Mouse (Mus musculus) neural tube, postnatal 0 days (tissue): ENCODE data around the gene Ankrd24. TPM values are rescaled to one million over a fixed set of nuclear protein-coding genes. Genes with fewer than 3 reads are reported as not detected.

Experiments
- polyA plus RNA-seq: library from polyadenylated mRNA; unstranded; fragments of >200 nt; fragmentation: Nextera tagmentation; extraction: Ambion mirVana; gene quantifications from 2 replicates; pipeline ENCODE4 v1.2.1, GENCODE M21; 2015

Gene Ankrd24
- polyA plus RNA-seq: 18.2 and 24.2 TPM in 2 replicates

DNA sequence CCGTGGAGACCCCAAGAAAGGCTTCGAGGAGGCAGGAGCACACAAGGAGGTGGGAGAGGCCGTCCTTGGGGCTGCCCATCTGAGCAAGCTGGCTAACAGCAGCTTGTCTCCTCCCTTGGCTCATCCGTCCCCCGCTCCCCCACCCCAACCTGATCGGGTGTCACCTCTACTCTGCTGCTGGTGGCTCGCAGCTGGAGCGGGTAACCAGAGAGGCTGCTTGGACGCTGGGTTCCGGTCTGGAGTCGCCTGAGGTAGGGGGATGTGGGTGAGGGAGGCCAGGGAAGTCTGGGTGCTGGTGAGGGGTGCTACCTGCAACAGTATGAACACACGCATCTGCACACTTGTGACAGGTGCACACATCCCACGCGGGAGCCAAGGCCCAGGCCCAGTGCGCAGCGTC is at the start of gene Ankrd24:
Gene Ankrd24 (plus strand): TSS at position 151 of the 400 bp plus-strand sequence.

DNA sequence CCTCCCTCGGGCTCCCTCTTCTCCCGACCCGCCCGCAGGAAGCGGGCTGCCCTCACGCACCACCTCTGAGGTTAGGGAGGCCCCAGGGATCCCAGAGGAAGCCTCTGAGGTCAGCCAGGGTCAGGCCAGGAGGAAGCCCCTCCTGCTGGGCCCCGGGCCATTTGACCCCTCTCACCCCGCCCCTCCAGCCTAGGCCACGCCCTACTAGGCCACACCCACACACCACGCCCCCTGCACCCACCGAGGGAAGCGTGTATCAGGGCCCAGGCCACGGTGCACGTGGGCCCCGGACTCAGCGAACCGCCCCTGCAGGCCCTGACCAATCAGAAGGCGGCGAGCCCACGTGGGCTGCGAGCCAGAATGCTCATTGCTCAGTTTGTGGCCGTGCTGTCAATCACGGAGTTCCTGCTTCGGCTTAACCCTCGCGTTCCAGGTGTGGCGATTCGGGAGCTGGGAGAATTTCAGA is 27.6 kb upstream of the Ankrd24 start, which contains the start of gene Tle6:
Gene Tle6 (minus strand): TSS at position 336 of the 466 bp plus-strand sequence.

DNA sequence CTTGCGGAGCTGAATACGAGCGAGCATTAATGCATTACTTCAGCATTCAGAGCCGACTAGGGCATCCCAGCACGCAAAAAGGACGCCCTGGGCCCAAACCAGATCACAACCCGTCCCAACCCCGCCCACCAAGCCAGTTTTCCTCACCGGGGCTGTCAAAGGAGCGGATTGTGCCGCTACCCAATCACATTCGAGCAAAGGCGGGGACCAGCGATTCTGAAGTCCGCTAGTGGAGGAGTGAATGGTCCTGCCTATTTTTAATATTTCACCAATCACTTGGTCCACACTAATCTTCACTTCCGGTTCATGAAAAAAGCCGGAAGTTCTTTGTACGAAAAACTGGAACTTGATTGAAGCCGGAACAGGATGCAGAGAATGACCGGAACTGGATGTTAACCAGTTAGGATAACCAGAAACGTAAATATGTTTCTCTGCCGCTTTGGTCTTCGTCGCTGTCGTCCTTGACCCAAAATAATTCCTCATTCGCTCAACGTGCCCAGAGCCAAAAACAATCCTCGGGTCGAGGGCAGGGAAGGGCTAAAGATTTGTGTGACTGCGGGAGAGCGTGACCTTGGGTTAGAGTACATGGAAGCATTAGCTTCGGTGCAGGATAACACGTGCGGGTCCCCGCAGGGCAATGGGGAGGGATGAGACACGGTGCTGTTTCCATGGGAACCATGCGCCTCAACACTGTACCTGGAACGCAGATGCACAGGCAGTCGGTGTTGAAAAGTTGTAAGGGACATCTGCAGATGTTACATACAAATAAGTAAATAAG is 22.2 kb upstream of the Ankrd24 start, which contains the start of gene BC025920:
Gene BC025920 (plus strand): TSS at position 297 of the 778 bp plus-strand sequence.

DNA sequence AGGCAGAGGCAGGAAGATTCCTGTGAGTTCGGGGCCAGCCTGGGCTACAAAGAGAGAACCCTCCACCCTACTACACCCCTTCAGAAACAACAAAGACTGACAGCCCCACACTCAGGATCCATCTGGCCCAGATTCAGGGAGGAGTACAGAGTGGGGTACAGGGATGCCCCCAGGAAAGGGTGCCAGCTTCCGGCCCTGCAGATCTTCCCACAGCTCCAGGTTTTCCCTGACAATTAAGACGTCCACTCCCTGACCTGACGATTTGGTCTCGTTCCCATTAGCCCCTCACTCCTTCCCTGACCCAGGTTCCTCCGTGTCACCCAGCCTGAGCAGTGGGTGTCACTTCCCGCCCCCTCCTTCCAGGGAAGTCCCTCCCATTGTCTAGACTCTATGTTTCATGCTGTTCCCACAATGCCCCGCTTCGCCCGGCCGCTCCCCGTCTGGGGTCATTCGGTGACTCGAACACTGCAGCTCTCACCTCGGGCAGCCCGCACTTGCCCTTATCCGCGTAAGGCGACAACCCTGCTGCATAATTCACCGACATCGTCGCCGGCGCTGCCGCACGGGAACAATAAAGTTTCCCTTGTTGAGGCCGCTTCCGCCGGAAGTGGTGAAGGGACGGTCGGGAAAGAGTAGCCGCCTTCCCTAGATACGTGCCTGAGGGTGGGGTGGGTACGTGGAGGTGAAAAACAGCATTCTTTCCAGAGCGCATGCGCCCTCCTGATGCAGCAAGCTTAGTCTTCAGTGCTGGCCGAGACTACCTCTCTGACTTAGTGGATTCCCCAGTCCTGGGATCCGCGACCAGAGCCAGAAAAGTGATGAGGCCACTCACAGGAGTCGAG is 1.1 kb upstream of the Ankrd24 start, which contains the start of gene Sirt6:
Gene Sirt6 (minus strand): TSS at position 804 of the 842 bp plus-strand sequence.

DNA sequence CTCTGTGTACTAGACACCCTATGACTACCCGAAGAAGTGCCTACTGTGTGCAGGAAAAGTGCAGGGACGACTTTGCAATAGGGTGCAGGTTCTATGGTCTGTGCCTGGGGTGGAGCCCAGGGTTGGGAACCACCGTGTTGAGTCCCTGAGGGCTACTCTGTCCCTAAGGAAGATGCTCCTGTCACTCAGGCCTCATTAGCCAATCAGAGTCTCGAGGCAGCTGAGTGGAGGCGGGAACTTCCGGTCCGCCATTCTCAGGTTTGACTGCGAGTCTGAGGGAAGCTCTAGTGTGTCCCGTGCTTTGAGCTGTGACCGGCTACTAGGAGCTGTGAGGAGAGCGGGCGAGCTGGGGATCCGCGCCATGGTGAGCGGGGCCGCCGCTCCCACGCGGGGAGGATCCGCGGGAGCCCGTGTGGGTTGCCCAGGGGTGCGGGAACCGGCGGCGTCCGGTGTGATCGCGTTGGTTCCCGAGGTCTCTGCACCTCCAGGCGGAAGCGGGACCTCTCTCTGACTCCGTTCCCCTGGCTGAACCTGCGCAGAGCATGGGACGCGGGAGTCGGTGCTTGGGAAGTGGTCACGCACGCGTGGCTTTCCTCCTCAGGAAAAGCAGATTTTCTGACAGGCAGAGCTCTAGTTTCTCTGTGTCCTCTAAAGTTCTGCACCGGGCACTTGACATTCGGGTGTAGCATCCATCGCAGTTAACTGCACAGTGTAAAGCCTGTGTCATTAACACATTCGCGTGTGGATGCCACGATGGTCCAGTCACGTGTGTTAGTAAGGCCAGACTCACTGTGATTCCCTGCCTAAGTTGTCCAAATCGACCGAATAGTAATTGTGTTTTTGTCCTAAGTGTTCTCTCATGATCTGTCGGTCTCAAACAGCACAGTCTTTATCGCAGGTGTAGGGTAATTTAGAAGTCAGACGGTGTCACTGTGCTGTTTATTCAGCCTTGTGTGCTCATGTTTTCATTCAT is 20.7 kb downstream of the Ankrd24 start, which contains the start of gene Gm10778:
Gene Gm10778 (plus strand): TSS at position 257 of the 973 bp plus-strand sequence.

Other genes starting within 250 kb of the Ankrd24 start
- 115 and 127 TPM in 2 replicates for gene Dohh, start 244.1 kb upstream of the Ankrd24 start, polyA plus RNA-seq
- 6.0 and 6.2 TPM in 2 replicates for gene Gm48551, start 244.1 kb upstream of the Ankrd24 start, polyA plus RNA-seq
- gene Gm48552, start 239.5 kb upstream of the Ankrd24 start, polyA plus RNA-seq: 2.0 and 3.0 TPM in 2 replicates
- gene Smim24, start 235.5 kb upstream of the Ankrd24 start, polyA plus RNA-seq: 1.8 and 2.3 TPM in 2 replicates
- 51.8 and 53.5 TPM in 2 replicates for gene Nfic, start 172.9 kb upstream of the Ankrd24 start, polyA plus RNA-seq
- gene Celf5, start 145.8 kb upstream of the Ankrd24 start, polyA plus RNA-seq: 40.7 and 46.8 TPM in 2 replicates
- gene Ncln, start 132.1 kb upstream of the Ankrd24 start, polyA plus RNA-seq: 59.5 and 68.2 TPM in 2 replicates
- gene S1pr4, start 128.4 kb upstream of the Ankrd24 start, polyA plus RNA-seq: 0.68 and 0.72 TPM in 2 replicates
- 1.8 and 1.9 TPM in 2 replicates for gene Gna15, start 104.3 kb upstream of the Ankrd24 start, polyA plus RNA-seq
- 103 and 114 TPM in 2 replicates for gene Gna11, start 83.3 kb upstream of the Ankrd24 start, polyA plus RNA-seq
- gene Aes, start 69.1 kb upstream of the Ankrd24 start, polyA plus RNA-seq: 842 and 942 TPM in 2 replicates
- 51.9 and 57.1 TPM in 2 replicates for gene Tle2, start 54.0 kb upstream of the Ankrd24 start, polyA plus RNA-seq
- 6.1 and 6.8 TPM in 2 replicates for gene Tle6, start 27.5 kb upstream of the Ankrd24 start, polyA plus RNA-seq
- 0.46 and 1.4 TPM in 2 replicates for gene BC025920, start 22.3 kb upstream of the Ankrd24 start, polyA plus RNA-seq
- 35.6 and 42.4 TPM in 2 replicates for gene Sirt6, start 743 bp upstream of the Ankrd24 start, polyA plus RNA-seq
- 5.3 and 6.1 TPM in 2 replicates for gene Gm10778, start 20.5 kb downstream of the Ankrd24 start, polyA plus RNA-seq
- gene Zfp433, start 76.3 kb downstream of the Ankrd24 start, polyA plus RNA-seq: 11.3 and 14.2 TPM in 2 replicates
- 8.7 and 11.0 TPM in 2 replicates for gene Gm3055, start 142.6 kb downstream of the Ankrd24 start, polyA plus RNA-seq
- gene Gm4767, start 183.6 kb downstream of the Ankrd24 start, polyA plus RNA-seq: 3.6 and 3.9 TPM in 2 replicates
- gene Gm32687, start 235.4 kb downstream of the Ankrd24 start, polyA plus RNA-seq: 6.7 and 6.9 TPM in 2 replicates